Mouse (Mus musculus) spleen, adult 18-20 months (tissue): ENCODE data around the gene 1700034J05Rik.

ENCODE experiments used
- DNase-seq, 2 experiments: peaks; one replicate each; pipeline ENCODE4 v3.0.0; 2022; ENCODE audit warnings: mixed read lengths in 2 of 2

Gene 1700034J05Rik

GRCm38 (mm10) chr6:146963396-146964150, 9.4 kb upstream of the 1700034J05Rik start:
- DNase-seq = no peak

GRCm38 (mm10) chr6:146961832-146962481, 7.7 kb upstream of the 1700034J05Rik start:
- no peak for DNase-seq

GRCm38 (mm10) chr6:146960956-146961355, 6.7 kb upstream of the 1700034J05Rik start:
- DNase-seq = no peak

GRCm38 (mm10) chr6:146959908-146960680, 5.9 kb upstream of the 1700034J05Rik start:
- DNase-seq = no peak

GRCm38 (mm10) chr6:146958694-146959093, 4.5 kb upstream of the 1700034J05Rik start:
- no peak for DNase-seq

- no peak for DNase-seq
These were observed 2.7 kb upstream of the 1700034J05Rik start for GRCm38 (mm10) chr6:146956961-146957360.

GRCm38 (mm10) chr6:146955896-146956295, 1.7 kb upstream of the 1700034J05Rik start:
- DNase-seq = no peak

- DNase-seq = no peak
These were observed 1.3 kb upstream of the 1700034J05Rik start for GRCm38 (mm10) chr6:146955475-146955874.

GRCm38 (mm10) chr6:146950454-146950832, 3.8 kb downstream of the 1700034J05Rik start:
- no peak for DNase-seq

- DNase-seq = no peak
These were observed 4.4 kb downstream of the 1700034J05Rik start for GRCm38 (mm10) chr6:146949682-146950453.

- no peak for DNase-seq
These were observed 7.0 kb downstream of the 1700034J05Rik start for GRCm38 (mm10) chr6:146947186-146947585.

GRCm38 (mm10) chr6:146946327-146947029, 7.7 kb downstream of the 1700034J05Rik start:
- no peak for DNase-seq

GRCm38 (mm10) chr6:146944830-146945229, 9.4 kb downstream of the 1700034J05Rik start:
- DNase-seq = no peak

GRCm38 (mm10) chr6:146944009-146944408, 10.2 kb downstream of the 1700034J05Rik start:
- DNase-seq = no peak

- DNase-seq = no peak
These were observed 12.5 kb downstream of the 1700034J05Rik start for GRCm38 (mm10) chr6:146941505-146942275.

- DNase-seq = no peak
These were observed 15.2 kb downstream of the 1700034J05Rik start for GRCm38 (mm10) chr6:146939026-146939425.

GRCm38 (mm10) chr6:146935957-146936356, 18.3 kb downstream of the 1700034J05Rik start:
- no peak for DNase-seq

GRCm38 (mm10) chr6:146933123-146933522, 21.1 kb downstream of the 1700034J05Rik start:
- DNase-seq = no peak

GRCm38 (mm10) chr6:146929031-146929430, 25.2 kb downstream of the 1700034J05Rik start:
- DNase-seq = no peak

GRCm38 (mm10) chr6:146928108-146928507, 26.1 kb downstream of the 1700034J05Rik start:
- no peak for DNase-seq

GRCm38 (mm10) chr6:146926415-146926980, 27.7 kb downstream of the 1700034J05Rik start:
- no peak for DNase-seq
